Mouse (Mus musculus) embryonic stem cell, embryonic (primary cell): ENCODE data around the gene Depdc1b.

Experiments used
- CTCF ChIA-PET, 4 experiments: fragments of 300-600 bp in 2 of 4; fragments of 350-600 bp in 2 of 4; sonication (Branson Sonifier 250); formaldehyde crosslinking; loops; one replicate each; lab custom pipeline; 2022; ENCODE audit warnings: inconsistent platforms in 2 of 4; lab: Charles Lee
- POLR2A ChIA-PET, 4 experiments: fragments of 300-600 bp in 2 of 4; fragments of 350-600 bp in 2 of 4; sonication (Branson Sonifier 250); formaldehyde crosslinking; loops; one replicate each; lab custom pipeline; 2022; ENCODE audit warnings: antibody characterized with exemption in 4 of 4, inconsistent platforms in 1 of 4; lab: Charles Lee

The Depdc1b gene

DNA sequence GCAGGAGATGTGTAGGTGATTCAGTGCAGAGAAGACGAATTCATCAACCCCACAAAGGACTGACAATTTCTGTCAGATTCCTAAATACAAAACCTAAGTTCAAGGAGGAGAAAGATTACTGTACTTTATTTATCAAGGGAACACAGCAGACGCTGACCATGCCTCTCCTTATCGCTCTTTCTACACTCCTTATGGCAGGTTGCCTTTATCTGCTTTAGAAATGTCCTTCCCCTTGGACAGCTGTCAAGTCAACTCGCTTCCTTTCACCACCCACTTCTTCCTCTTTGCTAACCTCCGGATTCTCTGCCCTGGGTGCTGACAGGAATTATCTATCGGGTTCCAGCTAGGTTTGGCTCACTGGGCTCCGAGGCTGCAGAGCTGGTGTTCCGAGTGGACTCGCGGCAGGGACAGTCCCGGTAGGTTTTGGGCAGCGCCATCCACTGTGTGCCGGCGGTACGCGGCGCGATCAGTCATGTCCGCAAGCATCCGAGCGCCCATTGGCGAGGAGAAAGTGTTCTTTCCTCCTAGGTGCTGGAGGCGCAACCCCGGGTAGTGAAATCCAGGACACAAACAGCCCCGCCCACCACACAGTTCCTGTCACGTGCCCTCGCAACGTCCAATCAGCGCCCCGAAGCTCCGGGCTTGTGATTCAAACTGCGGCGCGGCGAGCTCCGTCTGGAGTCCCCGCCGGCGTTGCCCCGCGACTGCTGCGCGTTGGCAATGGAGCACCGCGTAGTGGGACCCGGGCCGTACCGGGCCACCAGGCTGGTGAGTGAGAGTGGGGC is at the start of gene Depdc1b:
Depdc1b (plus strand) TSS at position 631 of the 785 bp plus-strand sequence.
- POLR2A ChIA-PET: interaction anchor here in 3 of 4 experiments (0.6 to 2.4 kb wide), 51 partner anchors 9 to 1410 kb away, joined by 3 to 17 read pairs (median 4); partner anchors contain the start of genes Elovl7 (in 2 of the 3), Ercc8 (in 2 of the 3) and Ndufaf2 (in 2 of the 3)
- CTCF ChIA-PET: interaction anchor here (0.6 to 1.8 kb wide), 19 partner anchors 9 to 164 kb away, joined by 3 to 10 read pairs (median 3); partner anchors contain the start of genes Ercc8 (in 1 of the 4) and Ndufaf2 (in 1 of the 4)

DNA sequence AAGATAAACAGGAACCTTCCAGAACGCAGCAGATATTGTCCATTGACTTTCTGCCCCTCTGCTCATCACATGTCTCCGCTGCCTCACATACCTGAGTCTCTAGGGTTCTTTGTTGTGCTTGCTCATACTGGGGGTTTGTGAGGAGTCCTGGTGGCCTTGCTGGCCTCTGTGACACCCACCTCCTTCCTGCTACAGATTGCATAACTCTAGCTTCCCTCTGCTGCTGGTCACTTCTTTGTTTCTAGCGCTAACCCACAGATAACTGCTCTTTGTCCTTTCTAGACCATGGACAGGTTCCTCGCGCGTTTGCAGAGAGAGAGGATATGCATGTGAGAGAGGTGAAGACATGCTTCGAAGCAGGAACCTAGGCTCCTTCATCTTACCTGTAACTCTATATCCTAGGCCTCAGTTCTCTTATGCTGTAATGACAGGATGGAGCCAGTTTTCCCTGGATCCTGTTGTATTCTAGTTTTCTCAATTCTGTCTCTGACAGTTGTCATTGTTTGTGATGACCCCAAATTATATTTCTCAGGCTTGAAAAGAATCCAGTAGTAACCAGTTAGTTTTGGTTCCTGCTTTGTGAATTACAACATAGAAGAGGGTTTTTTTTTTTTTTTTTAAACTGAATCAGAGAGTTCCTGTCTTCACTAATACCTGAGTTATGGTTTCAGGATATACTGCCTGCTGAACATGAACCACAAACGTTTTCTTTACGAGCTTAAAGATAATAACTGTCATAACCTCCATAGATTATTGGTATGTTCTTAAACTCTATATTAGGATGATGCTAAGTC is 48.1 kb upstream of the Depdc1b start:
- POLR2A ChIA-PET: interaction anchor here in 1 of 4 experiments (1.0 kb wide), 1 partner anchor 10 kb away, joined by 3 read pairs; no protein-coding TSS in a partner anchor

DNA sequence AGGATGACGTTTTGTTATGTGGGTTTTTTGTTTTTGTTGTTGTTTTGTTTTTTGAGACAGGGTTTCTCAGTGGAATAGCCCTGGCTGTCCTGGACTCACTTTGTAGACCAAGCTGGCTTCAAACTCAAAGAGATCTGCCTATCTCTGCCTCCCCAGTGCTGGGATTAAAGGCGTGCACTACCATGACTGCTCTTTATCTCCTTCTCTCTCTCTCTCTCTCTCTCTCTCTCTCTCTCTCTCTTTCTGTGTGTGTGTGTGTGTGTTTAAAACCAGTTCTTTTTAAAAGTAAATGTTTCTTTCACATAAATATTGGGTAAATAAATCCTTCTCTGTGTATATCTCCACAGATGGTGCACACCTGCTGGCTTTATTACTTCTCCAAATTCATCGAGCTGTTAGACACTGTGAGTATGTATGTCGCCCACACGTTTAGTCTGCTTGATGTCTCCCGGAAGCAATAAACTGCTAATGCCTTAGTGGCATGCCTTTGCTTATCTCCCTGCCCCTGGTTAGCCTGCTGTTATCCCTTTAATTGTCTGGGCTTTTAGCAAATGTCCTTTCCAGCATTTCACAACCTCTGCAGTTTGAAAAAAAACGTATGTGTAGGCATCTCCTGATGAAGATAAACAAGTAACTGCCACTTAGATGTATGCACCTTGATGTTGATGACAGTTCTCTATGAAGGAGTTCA is 44.5 kb upstream of the Depdc1b start:
- ChIA-PET POLR2A (no interaction called here), CTCF (no interaction called here)

More for the DNA sequence above, 48.1 kb upstream of the Depdc1b start:
- CTCF ChIA-PET: no interaction called here

DNA sequence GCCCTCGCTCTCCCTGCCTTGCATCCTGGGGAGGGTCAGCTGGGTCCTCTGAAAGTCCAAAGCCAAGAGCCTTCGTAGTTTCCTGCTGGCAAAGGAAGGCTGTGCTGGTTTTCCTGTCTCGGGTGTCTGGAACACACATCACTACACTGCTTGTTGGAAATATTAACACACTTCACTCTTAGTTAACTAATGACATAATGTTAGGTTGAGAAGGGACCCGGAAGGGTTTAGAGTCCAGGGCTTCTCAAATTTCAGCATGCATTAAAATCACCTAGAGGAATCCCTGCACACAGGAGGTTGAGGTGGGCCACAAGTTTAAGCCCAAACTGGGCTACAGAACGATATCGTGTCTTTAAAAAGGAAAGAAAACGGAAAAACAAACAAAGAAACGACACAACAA is 43.8 kb upstream of the Depdc1b start:
- POLR2A ChIA-PET: interaction anchor here in 2 of 4 experiments (0.6 to 1.2 kb wide), 2 partner anchors 44 to 142 kb away, joined by 3 read pairs; partner anchors contain the start of gene Depdc1b (in 1 of the 2)
- CTCF ChIA-PET: no interaction called here

DNA sequence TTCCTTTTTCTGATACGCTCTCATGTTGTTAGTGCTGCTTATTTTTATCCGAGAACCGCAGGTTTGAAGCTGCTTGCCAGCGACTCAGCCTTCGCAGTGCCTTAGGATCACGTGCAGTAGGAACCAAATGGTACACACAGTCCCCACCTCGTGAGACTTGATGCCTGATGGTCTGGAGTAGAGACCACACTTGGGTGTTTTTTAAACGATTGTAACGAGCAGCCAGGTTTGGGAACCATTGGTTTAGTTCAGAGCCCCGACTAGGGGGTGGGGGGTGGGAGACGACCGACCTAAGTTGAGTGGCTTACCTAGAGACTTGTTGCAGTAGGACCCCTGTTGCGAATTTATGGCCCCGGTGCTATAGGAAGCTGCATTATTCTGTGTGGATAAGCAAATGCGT is 43.1 kb upstream of the Depdc1b start:
- ChIA-PET CTCF (interaction anchor here in 3 of 4 experiments (0.7 to 0.8 kb wide), 3 partner anchors 8 to 778 kb away, joined by 3 to 6 read pairs (median 4); no protein-coding TSS in a partner anchor), POLR2A (interaction anchor here in 2 of 4 experiments (0.6 to 1.2 kb wide), 4 partner anchors 10 to 141 kb away, joined by 3 to 4 read pairs (median 3); partner anchors contain the start of gene Depdc1b (in 1 of the 2))

DNA sequence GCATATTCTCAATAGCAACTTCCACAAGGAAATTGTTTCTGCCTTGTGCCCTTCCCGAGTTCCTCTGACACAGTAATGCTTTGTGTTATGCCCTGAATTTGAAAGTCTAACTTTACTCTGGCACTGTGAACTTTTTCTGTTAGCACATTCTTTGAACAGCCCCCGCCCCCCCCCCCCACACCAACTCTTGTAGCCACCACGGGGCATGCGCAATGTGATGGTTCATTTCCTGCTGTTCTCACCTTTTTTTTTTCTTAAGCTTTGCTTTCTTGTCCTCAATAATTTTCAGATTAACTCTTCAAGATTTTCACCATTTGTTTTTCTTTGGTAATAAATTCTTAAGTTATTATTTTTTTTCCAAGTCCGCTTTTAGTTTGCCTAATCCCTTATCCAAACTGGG is 42.7 kb upstream of the Depdc1b start:
- POLR2A ChIA-PET: interaction anchor here in 1 of 4 experiments (0.7 to 1.2 kb wide), 3 partner anchors 10 to 43 kb away, joined by 3 to 4 read pairs (median 3); partner anchors contain the start of gene Depdc1b
- CTCF ChIA-PET: interaction anchor here in 3 of 4 experiments (0.7 to 0.8 kb wide), 3 partner anchors 9 to 779 kb away, joined by 3 to 6 read pairs (median 4); no protein-coding TSS in a partner anchor

DNA sequence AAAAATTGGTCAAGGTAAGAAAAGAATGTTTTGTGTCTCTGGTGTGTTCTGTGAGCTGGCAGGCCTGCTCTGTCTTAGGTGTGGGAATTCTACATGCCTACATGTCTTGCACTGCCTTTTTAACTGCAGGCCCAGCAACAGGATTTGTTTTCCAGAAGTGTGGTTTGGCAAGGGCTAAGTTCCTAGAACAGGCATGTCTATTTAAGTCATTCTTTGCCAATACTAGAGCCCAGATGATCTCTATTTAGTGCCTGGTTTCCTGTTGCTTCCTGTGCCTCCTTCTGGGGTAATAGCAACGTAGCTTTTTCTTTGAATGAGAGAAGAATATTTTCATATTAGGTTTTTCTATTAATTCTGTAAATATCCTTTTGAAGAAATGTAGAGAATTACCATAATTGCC is 39.6 kb upstream of the Depdc1b start:
- ChIA-PET POLR2A (interaction anchor here in 1 of 4 experiments (1.0 kb wide), 1 partner anchor 13 kb away, joined by 3 read pairs; no protein-coding TSS in a partner anchor), CTCF (no interaction called here)

DNA sequence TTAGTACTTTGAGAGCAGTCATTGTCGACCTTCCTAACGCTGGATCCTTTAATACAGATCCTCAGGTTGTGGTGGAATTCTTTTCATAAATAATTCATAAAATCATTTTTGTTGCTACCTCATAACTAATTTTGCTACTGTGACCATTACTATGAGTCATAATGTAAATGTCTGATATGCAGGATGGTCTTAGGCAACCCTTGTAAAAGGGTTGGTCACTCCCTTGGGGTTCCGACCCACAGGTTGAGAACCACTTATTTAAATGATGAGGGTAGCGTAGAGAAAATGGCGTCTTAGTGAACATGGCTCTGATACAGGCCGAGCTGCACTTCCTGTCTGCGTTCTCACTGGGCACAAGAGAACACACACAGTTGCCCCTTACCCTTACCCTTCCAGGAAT is 38.8 kb upstream of the Depdc1b start:
- CTCF ChIA-PET: interaction anchor here in 1 of 4 experiments (0.9 kb wide), 1 partner anchor 551 kb away, joined by 4 read pairs; no protein-coding TSS in a partner anchor
- POLR2A ChIA-PET: interaction anchor here in 1 of 4 experiments (1.0 kb wide), 1 partner anchor 14 kb away, joined by 3 read pairs; no protein-coding TSS in a partner anchor

DNA sequence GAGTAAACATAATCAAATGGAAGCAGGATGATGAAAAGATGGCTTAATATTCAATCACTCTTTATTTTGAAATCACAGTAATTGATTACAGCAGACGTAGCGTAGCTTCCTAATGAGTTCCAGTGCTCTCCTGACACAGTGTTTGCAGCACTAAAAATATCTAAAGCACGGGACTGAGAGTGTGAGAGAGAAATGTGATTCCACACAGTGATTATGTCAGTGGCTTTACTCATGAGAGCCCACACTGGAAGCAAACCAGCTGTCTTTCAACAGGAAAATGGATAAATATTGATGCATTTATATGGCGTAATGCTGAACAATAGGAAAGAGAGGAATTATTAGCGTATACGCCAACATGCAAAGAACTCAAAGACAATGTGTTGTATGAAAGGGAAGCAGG is 37.5 kb upstream of the Depdc1b start:
- POLR2A ChIA-PET: no interaction called here
- CTCF ChIA-PET: no interaction called here

DNA sequence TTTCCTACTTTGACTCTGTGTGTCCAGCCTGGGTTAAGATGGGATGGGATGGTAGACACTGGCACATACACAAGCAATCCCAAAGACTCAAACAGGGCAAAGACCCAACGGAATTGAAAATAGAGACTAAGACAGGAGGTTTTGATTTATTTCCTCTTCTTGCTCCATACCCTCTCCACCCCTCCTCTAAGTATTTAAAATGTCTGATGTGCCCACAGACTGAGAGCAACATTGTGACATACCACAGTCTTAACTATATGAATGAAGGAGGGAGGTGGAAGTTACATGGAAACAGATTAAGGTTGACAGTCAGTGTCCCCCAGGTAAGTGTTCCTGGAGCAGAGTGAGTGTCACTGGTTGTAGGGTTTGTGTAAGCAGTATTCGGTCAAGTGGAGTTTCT is 31.8 kb upstream of the Depdc1b start:
- POLR2A ChIA-PET: interaction anchor here in 1 of 4 experiments (0.9 kb wide), 1 partner anchor 23 kb away, joined by 3 read pairs; no protein-coding TSS in a partner anchor

DNA sequence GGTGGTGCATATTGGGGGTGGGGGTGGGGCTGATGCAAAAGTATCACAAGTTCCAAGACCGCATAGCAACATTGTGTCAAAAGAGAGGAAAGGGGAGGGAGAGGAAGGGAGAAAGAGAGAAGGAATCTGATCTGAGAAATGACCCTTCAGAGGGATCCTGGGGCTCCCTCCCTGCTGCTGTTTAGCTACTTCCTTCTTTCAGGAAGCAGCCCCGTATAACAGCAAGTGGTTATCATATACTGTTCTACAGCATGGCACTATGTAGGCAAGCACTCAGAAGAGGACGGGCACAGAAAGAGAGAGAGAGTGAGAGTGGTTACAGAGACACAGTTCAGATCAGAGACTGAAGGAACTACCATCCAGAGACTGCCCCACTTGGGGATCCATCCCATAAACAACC is 28.2 kb upstream of the Depdc1b start:
- ChIA-PET POLR2A (interaction anchor here in 3 of 4 experiments (0.6 to 1.5 kb wide), 9 partner anchors 9 to 877 kb away, joined by 3 to 6 read pairs (median 3); partner anchors contain the start of gene Depdc1b (in 1 of the 3)), CTCF (interaction anchor here in 2 of 4 experiments (0.5 to 0.6 kb wide), 2 partner anchors 15 to 121 kb away, joined by 3 to 6 read pairs; no protein-coding TSS in a partner anchor)

More for the DNA sequence above, 31.8 kb upstream of the Depdc1b start:
- CTCF ChIA-PET: no interaction called here

DNA sequence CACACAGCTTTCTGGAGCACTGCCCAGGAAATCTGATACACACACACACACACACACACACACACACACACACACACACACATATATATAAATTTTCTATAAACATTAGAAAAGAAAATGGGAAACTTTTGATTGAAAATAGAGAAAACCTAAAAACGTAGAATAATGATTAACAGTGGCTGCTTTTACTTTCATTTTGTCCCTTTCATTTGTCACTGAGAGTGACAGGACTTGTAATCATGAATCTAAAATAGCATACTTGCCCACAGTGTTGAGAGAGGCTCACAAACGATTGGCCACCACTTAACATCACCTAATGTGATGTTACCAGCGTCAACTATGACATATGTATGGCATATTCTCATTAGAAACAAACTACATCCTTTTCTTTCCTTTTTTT is 26.7 kb upstream of the Depdc1b start:
- POLR2A ChIA-PET: interaction anchor here in 1 of 4 experiments (1.5 kb wide), 1 partner anchor 12 kb away, joined by 4 read pairs; no protein-coding TSS in a partner anchor
- CTCF ChIA-PET: no interaction called here

DNA sequence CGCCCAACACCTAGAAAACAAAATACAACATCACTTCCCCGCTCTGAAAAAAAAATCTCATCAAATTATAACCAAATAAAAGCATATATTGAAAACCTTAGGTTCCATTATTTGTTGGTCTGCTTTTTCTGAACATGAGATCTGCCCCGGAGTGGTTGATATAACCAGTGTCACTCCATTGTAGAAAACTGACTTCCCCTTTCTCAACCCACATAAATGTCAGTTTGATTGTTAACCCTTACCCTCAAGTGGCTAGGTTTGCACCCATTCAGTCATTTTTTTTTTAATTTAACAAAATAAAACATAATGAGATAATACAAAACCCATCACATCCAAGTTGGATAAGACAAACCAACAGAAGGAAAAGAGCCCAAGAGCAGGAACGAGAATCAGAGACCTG is 25.8 kb upstream of the Depdc1b start:
- ChIA-PET POLR2A (no interaction called here), CTCF (no interaction called here)

DNA sequence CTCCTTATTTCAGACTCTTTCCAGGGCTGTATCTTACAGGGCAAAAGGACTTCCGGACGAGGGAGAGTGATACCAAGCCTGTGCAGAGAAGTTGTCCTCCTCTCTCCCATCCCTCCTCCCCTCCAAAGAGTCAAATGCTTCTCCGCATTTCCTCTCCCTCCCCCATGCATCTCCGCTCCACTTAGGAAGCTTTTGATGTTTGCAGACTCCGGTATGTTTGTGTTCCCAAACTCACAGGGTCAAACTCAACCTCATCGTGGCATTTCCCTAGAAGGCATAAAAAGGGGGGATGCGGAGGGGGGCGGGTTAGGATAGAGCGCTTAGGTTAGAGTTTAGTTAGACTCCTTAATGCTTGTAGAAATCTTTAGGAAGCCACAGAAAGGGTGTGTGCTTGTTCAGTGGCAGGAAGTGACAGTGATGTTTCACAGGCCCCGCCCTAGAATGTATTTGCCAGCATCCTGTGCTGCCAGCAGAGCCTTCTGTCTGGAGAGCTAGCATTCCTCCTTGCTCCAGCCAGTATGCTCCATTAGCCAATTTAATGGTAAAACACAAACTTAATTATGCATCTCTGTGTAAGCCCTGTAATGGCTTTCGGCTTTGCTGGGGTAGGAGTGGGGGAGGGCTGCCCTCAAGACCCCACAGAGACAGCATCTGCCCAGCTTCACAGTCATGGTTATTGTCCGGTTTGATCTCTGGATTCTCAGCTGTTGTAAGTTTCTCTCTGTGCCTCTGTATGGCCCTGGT is 18.6 kb upstream of the Depdc1b start:
- ChIA-PET CTCF (interaction anchor here in 3 of 4 experiments (0.6 to 1.3 kb wide), 6 partner anchors 19 to 398 kb away, joined by 3 to 4 read pairs (median 3); partner anchors contain the start of gene Depdc1b (in 2 of the 3)), POLR2A (interaction anchor here (0.6 to 2.2 kb wide), 7 partner anchors 9 to 1129 kb away, joined by 3 to 13 read pairs (median 6); partner anchors contain the start of gene Depdc1b (in 2 of the 4))

DNA sequence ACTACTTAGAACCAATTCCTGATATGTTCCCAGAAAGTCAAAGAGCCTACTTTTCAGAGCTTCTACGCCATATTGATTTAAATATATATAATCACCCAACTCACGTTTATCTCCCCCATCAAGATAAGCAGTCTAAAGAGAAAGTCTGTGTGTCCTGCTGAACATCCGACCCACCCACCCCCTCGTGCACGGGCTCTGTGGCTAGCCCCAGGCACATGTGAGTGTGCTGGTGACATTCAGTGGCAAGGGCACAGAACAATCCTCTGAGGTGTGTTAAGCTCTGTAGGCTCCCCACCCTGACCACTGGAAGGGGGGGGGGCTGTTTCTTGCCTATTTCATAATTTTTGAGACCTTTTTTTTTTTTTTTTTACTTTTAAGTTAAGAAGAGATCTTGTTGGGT is 17.9 kb upstream of the Depdc1b start:
- ChIA-PET POLR2A (interaction anchor here in 3 of 4 experiments (1.0 to 2.2 kb wide), 5 partner anchors 10 to 18 kb away, joined by 3 to 13 read pairs (median 10); partner anchors contain the start of gene Depdc1b (in 2 of the 3)), CTCF (interaction anchor here in 1 of 4 experiments (0.6 to 1.3 kb wide), 2 partner anchors 18 to 162 kb away, joined by 3 to 4 read pairs; partner anchors contain the start of gene Depdc1b)

DNA sequence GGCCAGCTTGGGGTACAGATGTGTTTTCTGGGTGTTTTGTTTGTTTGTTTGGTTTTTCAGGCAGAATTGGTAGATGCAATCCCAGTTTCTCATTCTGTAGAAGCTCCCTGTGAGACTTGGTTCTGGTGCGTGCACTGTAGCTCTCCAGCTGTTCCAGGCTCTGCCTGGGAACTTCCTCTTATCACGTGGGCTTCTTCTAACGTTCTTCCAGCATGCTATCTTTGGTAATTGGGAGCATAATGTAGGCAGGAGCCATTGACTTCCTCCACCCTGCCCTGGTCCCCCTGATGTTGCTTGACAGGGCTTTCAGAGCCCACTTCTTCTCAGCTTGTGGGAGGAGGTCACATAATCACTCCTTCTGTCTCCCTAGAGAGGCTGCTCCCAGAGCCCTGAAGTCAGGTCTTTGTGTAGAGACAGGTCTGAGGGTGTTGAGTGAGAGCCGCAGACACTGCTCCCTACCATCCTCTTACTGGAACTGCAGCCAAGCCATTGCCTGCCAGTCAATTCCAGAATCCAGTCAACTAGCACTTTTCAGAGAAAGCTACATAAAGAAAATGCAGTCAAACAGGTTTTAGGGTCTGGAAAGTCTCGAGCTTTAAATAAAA is 15.7 kb upstream of the Depdc1b start:
- CTCF ChIA-PET: interaction anchor here in 3 of 4 experiments (0.9 to 3.1 kb wide), 3 partner anchors 16 to 147 kb away, joined by 3 to 10 read pairs (median 5); partner anchors contain the start of gene Depdc1b (in 2 of the 3)
- POLR2A ChIA-PET: interaction anchor here in 3 of 4 experiments (0.7 to 1.8 kb wide), 4 partner anchors 12 to 16 kb away, joined by 3 to 5 read pairs (median 4); partner anchors contain the start of gene Depdc1b (in 3 of the 3)
